Mouse (Mus musculus) cerebellum, adult 11 months (tissue): ENCODE measurements around the gene Chchd5.

Source experiments
- DNase-seq: peaks from one replicate; pipeline ENCODE4 v3.0.0; 2022

The Chchd5 gene

DNA sequence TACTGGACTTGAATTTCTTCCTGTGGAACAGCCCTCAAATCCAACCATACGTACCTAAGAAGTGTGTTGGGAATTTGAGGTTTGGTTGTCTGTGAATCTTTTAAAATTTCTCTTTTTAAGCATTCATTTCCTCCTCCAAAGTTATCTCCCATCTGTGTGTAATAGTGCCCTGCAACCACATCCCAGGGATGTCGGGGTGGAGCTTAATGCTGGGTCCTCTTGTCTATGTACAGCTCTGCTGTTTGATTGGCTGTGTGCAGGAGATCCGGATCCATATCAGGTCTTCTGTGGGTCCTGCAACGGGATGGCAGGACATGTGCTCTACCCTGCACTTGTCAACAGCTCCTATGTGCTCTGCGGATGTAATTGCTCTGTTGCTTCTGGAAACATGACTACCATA is 35.3 kb downstream of the Chchd5 start:
- DNase-seq, result no peak

DNA sequence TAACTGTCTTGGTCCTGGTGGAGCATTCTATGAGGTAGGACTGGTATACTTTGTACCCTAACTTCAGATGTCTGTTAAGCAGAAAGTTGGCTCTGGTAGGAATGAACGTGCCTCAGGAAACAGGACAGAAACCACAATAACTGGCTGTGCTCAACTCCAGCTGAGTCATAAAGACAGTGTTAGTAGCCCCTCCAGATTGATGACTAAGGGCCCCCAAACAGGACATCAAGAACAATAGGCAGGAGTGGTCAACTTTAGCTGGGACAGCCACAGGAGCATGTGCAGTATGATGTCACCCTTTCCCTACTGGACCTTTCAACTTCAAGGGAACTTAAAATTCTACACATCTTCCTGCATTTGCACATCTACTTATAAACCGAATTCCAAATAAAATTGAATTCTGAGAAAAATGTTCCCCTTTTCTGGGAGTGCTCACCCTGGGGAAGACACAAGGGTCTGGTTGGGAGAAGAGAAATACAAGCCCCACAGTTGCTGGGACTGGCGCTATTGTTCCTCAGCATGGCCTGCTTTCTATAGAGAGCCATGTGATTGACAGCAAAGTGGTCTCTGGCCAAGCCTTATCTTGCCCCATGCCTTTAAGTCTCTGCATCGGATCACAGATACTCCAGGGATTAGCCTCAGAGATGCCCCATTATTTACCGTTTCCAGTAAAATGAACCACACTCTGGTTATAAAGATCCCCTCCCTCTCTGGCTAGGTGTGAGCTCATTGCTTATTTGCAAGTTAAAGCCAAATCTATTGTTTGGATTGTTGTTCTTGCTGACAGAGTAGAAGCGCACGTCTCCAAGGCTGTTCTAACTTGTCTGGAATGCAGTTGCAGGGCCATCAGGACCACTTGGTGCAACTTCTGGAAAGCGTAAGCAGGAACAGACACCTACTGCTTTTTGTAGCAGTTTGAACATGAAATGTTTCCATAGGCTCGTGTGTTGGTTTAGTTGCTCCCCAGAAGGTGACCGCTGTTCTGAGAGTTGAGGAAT is 37.3 kb downstream of the Chchd5 start:
- no peak for DNase-seq

DNA sequence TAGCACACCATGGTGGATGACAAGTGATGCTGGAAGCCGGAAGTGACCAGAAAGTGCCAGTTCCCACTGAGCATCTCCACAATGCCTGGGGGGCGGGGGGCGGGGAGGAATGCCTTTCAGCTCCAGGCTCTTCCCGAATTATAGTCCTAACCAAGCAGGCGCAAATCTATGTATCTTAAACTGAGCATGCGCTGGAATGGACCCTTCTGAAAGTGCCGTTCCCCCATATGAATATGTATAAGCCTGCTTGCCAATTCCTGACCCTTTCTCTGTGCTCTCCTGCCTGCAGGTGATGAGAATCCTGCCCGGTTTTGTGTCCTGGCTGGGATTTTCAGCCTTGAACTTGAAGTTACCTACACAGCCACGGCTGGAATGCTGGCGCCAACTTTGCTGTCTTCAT is 43.9 kb downstream of the Chchd5 start:
- no peak for DNase-seq

DNA sequence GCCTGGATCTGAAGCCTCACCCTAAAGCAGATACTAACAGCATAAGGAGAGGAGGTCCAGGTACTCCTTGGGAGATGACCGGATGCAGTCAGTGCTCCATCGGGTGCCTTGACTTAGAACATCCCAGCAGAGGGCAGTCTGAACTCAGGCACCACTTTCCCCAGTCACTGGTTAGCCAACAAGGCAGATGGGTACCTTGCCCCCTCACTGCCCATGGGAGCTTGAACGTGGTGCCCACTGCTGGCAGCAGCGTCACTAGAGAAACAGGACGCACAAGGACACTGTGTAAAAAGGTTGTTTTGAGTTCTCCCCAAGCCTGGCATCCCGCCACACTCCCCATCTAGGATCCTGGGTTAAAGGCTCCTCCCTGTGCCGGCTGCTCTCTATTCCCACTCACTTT is 45.0 kb downstream of the Chchd5 start:
- peak; percentile 42 for DNase-seq

DNA sequence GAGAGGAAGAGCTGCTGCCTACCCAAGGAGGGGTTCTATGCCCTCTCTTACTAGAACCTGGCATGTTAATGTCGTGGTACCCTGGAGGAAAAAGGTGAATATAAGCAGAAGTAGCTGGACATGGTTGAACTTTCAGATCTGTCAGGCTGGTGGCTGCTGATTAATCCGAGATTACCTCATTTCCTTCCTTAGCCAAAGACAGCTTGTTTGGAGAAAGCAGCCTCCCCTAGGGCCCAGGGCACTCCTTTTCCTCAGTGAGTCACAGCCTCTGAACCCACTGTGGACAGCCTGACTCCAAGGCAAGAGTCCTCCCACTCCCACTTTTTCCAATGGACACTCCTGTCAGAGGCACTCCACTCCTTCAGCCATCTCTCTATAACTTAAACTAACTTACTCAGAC is 46.1 kb downstream of the Chchd5 start:
- DNase-seq, result no peak

DNA sequence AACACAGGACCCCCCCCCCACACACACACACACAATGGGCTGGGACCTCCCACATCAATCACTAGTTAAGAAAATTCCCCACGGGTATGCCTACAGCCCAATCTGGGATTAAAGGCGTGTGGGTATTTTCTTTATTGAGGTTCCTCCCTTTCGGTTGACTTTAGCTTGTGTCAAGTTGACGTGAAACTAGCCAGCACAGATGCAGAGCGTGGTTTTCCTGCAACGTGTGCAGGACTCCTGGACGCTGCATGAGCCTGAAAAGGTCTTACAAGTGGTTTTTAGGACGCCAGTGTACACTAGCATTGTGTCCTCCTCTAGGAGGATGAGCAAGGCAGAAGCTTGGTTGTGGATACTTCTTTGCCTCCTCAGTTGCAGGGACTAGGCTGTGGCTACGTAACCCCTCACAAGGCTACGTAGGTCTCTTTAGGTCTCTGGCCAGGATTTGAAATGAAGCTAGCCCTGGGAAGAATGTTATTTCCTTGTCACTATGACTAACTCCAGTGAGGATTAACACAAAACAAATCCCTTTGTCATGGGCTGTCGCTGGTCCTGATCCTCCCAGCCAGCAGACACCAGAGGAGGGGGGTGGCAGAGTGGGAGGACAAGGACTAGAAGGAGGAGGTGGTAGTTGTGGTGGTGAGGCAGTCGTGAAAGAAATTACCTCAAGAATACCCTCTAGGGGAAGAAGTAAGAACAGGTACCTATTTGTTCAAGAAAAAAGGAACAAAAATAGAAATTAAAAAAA is 47.3 kb downstream of the Chchd5 start:
- no peak for DNase-seq

DNA sequence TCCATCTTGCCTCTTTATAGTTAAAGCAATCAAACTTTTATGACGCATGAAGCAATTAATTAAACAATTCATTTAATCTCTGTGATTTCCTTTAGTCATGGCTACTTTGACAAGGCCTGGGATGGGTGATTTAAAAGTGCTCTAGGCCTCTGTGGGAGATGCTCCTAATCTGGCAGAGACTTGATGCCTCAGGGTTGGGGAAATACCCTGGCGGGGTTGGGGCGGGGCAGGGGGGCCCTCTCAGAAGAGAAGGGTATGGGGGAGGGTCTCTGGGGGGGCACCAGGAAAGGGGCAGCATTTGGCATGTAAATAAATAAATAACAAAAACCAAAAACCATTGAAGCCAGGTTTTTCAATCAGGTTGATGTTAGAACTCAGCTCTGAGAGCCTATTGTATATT is 48.2 kb downstream of the Chchd5 start:
- DNase-seq, result no peak

DNA sequence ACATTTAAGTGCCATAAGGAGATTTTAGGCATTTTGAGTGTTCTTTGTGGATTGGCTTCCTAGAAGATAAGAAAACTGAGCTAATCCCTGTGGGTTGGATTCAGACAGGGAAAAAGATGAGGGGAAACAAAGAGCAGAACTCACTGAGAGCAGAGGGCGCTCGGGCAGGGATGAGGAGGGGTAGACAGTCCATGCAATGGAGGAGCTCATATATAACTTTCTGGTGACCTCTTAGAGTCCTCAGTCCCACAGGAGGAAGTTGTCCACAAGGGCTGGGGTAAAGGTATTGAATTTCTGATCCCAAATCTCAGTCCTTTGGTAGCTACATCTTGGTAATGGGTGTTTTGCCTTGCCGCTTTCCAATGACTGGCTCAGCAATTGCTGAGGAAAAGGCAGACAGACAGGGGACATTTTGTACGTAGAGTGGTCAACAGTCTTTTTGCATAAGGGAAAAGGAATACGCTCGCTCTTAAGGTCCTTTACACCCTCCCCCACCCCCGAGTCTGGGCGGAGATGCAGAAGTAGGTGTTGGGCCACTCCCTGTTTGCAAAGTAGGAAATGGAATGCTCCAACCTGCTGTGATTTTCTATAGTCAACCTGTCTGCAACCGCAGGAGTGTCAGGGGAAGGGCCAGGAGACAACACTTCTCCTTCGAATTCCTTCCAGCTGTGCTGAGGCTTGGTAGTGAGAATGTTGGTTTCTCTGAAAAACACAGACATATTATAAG is 48.8 kb downstream of the Chchd5 start:
- no peak for DNase-seq

DNA sequence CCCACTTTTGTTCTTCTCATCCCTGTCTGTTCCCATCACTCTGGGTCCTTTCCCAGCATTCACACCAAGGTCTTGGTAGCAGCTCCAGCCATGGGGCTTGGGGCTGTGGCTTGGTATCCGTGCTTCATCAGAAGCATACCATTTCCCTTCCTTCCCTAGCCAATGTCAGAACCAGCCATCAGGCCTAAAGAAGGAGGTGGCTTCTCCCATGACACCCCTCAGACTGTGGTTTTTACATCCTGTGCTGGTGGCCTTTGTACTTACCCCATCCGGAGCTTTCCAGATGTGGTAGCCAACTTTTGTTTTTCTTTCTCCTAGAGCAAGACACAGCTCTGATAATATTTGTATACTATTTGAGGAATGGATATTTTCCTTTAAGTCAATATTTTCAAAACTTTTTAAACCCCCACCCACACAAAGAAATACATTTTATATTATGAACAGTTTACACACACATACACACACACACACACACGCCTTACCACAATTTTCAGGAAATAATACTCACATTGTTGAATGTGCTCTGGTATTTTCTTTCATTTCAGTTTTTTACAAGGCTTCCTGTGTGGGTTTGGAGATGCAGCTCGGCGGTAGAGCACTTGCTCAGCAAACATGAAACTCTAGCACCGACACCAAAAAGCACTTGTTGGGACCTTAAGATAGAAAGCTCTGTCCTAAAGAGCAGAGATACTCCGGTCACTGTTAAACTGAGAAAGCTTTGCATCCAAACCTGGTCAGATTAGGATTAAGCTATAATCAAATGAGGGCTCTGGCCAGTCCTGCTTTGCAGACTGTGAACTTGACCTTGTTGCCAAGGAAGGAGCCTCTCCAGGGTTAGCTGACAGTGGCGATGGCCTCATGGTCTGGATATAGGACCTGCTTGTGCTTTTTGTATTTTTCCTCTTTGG is 50.7 kb downstream of the Chchd5 start:
- no peak for DNase-seq

DNA sequence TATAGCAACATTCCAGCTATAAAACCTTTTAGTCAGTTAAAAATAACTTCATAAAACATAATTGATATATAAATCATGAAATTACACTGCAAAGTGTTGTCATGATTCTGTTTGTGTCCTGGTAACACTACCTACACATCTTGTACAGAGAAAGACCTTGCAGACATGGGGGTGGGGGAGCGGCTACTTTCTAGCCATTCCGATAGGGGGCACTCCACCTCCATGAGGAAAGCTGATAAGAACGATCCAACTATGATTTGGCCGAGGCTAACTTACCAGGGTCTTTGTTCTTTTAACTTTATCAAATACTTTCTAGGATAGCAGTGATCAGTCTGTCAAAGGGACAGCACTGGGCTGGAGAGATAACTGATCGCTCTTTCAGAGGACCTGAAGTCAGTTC is 52.0 kb downstream of the Chchd5 start:
- no peak for DNase-seq

DNA sequence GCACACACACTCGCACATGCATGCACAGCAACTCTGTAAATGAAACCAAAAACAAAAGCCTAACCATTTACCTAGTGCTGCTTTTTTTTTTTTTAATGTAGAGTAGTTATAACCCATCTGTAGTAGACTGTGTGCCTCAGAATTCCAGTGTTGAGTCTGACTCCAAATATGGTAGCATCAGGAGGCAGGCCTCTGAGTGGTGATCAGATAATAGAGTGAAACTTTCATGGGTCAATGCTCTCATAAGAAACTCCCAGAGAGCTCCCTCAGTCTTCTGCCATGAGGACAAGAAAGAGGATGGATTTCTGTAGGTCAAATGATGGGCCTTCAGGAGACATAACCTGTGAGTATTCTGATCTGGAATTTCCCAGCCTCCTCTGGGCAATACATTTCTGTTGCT is 52.9 kb downstream of the Chchd5 start:
- DNase-seq, result no peak

DNA sequence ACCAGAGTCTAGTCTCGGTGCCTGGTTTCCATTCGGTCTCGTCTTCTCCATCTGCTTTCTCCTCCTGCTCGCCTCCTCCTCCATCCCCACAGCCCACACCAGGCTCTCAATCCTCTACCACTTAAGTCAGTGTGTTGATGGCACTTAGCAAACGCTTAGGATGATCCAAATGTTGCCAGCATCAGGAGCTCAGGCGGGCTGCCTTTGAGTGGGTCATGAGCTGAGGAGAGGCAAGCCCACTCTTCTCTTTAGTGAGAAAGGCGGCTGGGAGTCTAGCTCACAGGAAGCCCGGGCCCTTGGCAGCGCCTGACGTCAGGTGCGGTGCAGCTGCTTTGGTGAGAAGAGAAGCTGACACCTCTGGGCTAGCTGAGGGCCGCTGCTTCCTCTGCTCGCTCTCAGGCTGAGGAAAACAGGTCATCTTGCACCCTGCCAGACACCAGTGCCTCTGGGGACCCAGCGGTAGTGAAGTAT is 54.1 kb downstream of the Chchd5 start:
- DNase-seq, result no peak
